Mouse (Mus musculus) frontal cortex, postnatal 36 days (tissue): ENCODE measurements around the gene Pcyt2.

ENCODE experiments used
- DNase-seq, 2 experiments: peaks; one replicate each; pipeline ENCODE4 v3.0.0; 2022; ENCODE audit warnings: low spot score in 2 of 2

The Pcyt2 gene

DNA sequence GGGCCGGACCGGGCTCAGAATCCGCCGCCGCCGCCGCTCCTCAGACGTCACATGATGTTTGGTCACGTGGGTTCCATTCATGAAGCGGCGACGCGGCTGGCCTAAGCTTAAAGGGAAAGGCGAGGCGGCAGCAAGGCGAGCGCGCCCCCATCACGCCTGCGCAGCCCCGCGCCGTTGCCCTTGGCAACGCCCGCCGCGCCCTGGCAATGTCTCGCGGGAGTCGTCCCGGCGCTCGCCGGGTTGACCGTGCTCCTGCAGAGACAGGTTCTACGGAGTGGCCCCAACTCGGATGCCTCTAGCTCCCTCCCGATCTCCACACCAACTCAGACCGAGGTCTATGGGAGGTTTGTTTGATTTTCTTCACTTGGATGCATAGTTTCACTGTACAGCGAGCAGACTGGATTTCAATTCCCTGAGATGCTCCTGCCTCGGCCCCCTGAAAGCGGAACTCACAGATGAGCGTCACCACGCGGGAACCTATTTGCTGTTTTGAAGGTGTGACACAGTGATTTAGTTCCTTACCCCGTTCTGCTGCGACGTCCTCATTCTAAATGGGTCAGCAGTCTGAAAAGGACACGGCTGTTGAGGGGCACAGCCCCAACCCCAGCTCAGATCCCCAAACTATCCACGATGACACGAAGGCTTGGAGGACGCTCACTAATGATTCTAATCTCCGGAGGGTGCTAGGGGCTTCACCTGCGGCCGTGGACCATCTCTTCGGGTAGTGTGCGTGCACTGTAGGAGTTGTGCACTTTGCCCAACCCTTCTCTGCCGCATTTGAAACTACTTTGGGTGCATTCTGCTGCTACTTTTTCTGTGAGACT lies 16.0 kb upstream of the Pcyt2 start, which contains the start of gene Mafg:
Gene Mafg (minus strand): TSS at position 81 of the 824 bp plus-strand sequence.
- DNase-seq = peak; percentile 87 to 94

DNA sequence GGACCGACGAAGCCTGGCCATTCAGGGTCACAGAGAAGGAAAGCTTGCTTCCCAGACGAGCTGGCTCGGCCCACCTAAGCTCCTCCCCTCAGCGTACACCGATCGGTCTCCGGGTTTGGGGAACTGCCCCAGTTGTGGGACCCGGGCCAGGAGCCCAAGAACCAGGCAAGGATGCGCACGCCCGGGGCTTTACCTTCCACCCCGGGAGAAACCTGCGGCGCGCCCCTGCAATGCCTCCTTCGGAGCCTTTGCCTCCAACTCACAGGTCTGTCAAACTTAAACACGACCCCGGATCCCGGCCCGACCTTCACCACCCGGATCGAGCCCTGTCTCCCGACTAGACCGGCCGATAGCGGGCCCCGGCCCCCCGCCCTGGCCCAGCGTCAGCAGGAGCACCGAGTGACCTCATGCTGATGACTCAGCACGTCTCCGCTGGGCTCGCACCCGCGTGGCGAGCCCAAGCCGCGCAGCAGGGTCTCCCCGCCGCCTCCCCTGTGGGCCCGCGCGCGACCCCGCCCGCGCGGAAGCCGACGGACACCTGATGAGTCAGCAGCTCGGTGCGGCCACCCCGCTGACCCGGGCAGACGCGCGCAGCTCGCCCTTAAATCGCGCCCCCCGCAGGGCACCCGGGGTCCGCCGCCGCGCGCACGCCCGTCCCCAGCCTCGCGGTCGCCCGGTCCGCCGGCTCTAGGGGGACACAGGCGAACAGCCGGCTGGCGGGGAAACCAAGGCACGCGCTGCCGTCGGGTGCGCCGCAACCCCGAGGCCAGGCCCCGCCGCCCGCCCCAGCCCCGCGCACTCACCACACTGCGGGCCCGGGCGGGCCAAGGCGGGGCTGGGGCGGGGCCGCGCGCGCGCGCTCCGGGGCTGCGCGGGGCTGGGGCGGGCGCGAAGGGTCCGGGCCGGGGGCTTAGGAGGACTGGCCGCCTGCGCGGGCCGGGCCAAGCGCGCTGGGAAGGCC lies 15.1 kb upstream of the Pcyt2 start:
- DNase-seq = peak; percentile 51 to 52

DNA sequence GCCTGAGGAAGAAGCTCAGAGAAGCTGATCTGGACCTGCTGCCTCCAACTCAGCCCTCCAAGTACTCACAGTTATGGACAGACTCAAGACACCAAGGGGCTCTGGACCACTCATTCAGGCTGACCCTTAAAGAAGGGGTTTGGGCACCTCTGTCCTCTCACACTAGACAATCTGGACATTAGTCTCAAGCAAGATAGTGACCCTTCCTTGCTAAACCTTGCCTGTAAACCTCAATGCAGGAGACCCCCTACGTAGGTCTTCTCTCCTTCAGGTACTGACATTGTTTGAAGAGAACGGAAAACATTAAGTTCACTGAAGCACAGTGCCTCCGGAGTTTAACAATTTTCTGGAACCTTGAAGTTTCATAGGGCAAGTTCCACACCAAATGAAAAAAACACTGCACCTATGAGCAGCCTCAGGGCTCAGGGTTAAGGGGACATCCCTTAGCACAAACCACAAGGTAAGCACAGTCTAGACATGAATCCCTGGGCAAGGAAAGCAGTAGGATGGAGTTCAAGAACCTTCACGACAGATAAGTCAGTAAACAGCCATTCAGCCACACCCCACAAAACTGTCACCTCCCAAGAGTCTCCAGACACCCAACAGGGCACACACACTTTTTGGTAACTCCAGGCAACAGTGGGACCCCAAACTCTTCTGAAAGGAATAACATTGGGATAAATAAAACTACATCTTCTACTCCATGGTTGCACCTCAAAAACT lies 14.2 kb upstream of the Pcyt2 start:
- DNase-seq = no peak

DNA sequence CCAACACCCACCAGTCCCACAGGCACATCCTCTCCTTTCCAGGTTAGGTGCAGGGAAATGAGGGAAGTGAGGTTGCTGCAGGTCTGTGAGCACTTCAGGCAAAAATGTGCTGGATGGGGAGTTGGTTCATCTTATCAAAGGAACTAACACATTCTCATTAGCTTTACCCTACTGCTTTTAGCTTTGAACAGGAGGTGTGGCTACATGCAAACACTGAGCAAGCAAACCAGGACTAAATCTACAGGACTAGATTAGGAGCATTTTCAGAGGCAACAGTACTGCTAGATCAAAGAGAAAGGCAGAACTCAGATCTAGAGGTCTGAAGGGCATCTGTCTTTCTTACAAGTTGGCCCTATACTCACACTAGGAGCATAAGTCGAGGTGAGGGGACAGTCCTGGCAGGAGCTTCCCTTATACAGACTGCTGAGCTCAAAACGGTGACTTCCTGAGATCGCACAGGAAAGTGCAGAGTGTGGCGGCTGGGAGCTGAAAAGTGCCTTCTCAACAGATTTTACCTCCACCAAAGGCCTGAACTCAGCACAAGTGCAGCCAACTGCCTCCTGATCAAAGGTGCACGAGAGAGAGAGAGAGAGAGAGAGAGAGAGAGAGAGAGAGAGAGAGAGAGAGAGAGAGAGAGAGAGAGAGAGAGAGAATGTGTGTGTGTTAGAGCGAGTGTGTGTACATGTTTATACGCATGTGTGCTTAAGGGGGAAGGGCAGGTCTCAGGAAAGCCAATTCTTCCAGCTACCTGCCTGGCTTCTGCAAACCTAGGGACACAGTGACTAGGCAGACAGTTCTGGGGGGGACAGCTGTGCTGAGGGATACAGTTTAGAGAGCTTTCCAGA lies 13.4 kb upstream of the Pcyt2 start:
- DNase-seq = no peak

DNA sequence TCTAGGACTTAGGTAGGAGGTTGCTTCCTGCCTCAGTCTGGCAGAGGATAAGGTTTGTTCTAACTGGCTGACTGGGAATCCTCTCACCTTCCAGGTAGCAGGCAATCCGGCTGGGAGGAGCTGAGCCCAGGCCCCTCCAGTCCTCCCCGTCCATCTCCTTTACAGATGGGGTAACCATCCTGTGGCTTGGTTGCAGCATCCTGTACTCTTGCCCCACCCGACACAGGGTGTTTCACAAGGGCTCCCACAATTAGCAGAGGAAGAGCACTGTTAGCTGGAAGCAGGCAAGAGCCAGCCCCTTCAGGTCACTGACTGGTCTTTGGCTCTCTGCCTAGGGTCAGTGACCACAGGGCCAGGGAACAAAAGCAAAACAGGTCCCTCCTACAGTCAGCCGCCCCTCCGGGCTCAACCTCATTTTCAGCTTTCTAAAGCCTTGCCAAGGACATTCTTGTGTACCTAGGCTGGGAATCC lies 12.7 kb upstream of the Pcyt2 start:
- no peak for DNase-seq

DNA sequence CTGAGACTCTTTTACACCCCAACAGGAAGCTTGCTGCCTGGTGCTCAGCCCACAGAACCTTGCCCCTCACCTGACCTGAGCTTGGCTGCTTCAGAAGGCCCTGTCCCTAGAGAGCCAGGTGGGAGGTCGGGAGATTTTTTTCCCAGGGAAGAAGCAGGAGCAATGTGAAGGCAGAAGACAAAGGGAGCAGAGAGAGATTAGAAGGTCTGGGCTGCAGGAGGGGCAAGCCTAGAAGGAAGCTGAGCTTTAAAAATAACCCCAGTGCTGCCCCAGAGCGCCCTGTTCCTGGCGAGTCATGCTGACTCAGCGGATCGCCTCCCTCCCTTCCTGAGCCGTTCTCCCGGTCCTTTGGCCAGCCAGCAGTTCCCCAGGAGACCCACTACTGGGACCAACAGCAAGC lies 12.2 kb upstream of the Pcyt2 start:
- DNase-seq = no peak

DNA sequence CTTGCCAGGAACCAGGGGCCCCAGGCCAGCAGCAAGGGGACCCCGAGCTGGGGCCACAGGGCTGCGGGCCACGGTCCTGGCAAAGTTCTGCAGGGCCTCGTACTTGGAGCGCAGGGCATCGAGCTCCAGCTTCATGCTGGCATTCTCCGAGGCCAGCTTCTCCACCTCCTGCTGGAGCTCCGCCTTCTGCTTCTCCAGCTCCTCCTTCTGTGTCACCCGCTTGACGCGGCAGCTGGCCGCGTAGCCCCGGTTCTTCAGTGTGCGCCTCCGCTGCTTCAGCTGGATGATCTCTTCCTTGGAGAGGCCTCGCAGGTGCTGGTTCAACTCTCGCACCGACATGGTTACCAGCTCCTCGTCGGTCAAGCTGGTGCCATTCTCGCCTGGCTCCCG lies 11.6 kb upstream of the Pcyt2 start:
- DNase-seq = no peak

DNA sequence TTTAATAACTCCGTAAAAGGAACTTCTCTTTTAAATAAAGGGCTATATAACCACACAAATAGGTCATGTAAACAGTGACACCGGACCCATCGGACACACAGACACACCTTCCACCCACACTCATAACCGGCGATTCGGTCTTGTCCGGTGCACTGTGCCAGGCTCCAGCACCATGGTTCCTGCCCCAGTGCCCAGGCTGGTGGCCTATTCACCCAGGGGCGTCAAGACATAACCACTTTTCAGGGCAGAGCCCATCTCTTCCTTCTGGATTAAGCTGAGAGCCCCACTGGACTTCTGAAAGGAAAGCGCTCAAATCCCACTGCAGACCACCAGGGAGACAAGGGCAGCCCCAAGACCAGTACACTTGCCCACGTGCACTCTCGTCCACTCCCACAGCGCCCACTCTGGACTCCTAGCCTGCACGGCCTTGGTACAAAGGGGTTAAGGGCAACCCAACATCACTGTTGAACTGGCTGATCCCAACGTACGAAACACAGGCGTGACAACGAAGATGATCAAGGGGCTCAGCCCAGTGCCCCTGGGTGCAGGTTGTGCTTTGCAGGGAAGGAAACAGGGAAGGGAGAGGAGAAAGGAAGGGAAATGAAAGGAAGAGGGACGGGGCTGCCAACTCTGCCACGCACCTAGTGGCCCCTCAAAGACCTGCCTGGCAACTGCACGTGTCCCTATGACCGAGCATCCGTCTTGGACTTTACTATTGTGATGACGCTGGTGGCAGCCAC lies 11.0 kb upstream of the Pcyt2 start:
- no peak for DNase-seq

DNA sequence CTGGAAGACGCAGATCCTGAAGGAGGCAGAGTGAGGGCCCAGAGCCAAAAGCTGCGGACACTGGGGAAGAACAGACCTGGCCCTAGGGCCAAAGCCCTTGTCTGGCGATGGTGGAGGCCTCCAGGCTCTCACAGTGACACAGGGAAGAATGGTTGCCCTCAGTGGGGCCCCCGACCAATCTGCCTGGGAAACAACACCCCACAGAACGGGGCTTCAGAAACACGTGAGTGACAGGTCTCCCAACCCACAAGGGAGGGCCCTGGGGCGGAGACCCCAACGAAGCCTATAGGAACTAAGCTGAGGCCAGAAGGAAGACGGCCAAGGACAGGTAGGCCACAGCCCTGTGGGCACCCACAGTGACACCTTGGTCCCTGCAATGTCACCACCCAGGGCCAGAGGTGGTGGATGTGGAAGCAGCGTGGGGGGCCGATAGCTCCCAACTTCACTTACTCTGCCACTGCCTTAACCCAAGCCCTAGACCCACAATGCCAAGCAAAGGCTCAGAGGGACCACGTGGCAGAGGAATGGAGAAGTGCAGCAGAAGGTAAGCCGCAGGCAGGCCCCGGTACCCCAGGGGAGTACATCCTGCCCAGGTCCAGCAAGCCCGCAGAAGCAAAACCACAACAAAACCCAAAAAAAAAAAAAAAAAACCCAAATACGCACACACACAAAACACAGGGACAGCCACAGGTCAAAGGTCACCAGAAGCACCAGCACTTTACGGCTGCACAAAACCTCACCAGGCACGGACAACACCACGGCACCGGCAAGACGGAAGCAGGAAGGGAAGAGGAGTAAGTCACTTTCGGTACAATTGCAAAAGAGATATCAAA lies 9.9 kb upstream of the Pcyt2 start:
- no peak for DNase-seq

DNA sequence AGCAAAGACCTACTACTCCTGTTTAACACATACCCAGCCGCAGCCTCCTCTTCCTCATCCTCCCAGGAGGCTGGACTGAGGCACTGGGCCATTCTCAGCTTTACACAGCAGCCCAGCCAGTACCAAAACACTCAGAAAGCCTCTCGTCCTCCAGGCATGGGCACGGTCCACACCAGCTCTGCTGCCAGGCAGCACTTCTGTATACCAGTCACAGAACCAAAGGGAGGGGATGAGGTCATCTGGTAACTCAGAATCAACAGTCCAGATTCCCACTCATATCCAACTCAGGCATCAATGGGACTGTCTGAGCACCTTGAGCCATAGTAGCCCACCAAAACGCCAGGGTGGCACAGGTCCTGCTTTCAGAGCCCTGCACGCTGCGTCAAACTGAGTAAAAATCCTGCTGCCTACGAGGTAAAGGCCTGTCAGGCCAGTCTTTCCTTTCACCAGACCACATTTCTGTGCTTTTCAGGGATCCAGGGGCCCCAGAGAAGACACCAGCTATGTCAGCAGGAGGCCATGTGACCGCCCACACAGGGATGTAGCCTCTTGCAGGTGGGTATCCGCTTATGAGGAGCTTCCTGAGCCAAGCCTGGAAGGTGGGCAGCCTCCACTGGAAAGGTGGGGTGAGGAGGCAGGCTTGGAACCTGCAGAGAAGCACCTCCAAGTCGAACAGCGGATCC lies 9.2 kb upstream of the Pcyt2 start:
- no peak for DNase-seq

DNA sequence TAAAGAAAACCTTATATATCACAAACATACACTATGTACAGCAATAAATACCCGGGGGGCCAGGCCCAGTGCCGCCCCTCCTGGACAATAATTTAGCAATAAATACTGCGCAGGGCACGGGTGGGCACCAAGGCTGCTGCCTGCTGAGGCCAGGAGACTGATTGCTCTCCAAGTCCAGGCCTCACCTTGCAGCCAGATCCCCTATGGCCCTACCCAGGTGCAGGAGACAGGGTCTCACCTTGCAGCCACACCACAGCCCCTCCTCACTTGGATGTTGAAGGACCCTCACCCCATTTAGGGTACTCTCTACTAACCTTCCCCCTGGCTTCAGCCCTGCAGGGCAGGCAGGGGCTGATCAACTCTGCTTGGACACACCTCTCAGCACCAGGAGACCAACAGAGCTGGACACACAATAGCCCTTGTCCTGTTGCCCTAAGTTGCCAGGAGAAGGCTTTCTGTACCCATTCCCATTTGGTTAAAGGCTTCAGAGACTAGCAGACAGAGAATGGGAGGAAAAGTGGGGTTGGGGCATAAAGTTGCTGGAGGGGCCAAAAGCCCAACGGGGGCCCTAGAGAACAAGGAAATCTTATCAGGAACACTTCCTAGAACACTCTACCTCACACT lies 7.5 kb upstream of the Pcyt2 start, which contains the start of gene Sirt7:
Gene Sirt7 (minus strand): TSS at position 89 of the 624 bp plus-strand sequence.
- no peak for DNase-seq

DNA sequence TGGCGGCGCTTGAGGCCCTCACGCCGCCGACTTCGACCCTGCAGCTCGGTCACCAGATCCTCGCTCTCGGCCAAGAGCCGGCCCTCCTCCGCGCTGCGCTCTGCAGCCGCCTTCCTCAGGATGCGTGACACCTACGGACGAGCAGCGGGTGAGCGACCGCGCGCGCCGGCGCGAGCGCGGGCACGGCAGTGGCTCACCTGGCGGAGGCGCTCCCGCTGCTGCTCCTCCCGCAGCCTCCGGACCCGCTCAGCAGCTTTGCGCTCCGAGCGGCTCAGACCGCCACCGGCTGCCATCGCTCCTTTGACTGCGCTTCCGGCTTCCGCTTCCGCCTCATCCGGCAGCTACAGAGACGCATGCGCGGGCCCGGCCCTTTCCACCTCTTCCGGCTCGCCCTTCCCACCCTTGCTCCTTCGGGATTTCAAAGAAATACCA lies 7.0 kb upstream of the Pcyt2 start:
- DNase-seq = peak; percentile 84 to 88

DNA sequence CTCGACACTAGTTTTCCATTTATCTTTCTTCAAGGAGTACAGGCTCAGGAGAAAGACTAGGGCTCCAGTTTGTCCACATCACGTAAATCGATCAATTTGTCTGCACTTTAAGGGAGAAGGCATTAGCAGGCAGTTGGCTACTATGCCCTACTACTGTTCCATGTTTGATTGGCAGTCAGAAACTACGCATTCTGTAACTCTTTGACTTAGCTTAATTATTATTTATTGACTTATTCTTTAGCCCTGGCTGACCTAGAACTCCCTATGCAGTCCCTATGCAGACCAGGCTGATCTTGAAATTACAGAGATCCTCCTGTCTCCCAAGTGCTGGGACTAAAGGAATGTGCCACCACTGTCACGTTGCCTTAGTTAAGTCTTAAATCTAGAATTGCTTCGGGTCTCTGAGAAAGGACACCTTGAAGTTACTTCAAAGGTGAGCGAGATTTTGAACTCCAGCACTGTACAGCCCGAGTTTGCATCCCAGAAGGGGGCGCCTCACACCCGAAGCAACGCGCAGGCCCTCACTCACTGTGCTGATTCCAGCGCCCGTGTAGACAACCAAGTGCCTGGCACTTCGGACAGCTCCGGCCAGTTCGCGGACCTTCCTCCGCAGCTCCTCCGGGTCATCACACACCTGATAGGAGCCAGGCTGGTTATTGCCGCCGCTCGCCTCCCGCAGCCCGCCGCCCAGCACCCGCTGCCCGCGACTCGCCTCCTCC lies 6.4 kb upstream of the Pcyt2 start:
- peak; percentile 50 to 71 for DNase-seq

DNA sequence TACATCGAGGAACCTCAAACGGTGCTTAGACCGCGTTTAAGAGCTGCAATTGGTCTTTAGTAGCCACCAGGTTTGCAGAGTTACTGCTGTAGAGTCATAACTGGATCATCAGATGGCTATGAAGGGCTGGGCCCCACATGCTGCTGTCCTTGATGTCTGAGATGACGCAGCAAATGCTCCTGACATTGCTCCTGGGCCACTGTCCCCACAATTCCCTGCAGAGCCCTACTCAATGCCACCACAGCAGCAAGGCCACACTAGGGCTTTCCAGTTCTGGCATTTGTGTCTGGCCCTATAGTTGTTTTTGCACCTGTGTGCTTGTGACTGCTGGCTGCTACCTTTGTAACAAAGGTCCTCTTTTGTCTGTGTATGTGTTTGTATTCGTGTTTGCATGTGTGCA lies 5.1 kb upstream of the Pcyt2 start:
- no peak for DNase-seq

DNA sequence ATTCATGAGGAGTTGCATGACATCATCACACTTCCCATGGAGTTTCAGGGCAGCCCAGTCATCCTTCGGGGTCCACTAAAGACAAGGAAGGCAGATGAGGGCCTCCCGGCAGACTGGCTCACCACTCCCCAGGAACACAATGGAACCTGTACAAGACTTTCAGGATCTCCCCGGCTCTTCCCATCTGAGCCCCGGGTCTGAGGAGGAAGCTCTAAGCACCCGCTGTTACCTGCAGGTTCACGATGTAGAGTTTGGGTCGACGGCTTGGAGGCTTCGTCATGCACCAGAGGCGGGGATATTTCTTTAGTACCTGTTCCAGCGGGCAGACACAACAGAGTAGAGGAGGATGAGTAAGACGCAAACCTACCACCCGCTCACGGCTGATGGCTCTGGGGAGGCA lies 2.5 kb upstream of the Pcyt2 start:
- DNase-seq = no peak

DNA sequence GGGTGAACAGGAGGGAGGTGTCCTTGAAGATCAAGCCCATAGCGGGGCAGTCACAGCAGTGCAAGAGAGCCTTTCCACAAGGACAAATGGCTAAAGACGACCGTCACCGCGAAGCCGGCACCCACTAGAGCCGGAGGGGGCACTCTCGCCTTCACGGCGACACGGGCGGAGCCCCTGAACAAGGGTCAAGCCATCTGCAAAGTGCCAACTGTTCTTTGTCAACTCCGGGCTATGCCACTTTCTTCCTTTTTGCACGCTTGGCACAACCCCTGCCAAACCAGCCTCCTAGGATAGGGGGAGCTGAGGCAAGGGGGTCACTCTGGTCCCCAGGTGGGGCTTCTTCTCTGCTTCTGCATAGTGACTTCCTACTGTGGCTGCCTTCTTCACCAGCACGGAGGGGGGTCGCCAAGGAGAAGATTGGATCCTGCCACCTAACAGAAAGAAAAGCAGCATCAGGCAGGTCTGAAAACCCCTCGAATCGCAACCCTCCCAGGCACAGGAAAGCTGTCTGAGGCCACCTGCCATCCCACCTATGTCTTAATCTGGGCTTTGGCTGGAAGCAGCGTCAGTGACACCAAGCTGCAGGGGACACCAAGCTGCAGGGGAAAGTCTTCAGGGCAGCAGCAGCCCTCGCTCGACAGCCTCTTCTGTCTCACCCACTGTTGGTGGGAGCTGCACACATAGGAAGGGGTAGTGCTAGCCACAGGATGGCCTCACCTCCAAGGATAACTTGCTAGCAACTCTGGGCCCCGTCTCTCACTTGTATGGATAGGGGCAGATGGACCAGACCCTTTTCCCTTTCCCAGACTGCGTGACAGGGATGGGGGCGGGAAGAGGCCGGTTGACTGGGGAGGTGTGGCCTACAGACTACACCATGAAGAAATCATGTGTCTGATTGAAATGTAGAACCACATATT lies 1.1 kb upstream of the Pcyt2 start:
- no peak for DNase-seq
